Mouse (Mus musculus) MN1 (cell line): Measurements from ENCODE around the gene Dhh.

Experiments used
- DNase-seq: peaks from one replicate; pipeline ENCODE4 v3.0.0-alpha.2; 2016; ENCODE audit warnings: low spot score

Gene Dhh

DNA sequence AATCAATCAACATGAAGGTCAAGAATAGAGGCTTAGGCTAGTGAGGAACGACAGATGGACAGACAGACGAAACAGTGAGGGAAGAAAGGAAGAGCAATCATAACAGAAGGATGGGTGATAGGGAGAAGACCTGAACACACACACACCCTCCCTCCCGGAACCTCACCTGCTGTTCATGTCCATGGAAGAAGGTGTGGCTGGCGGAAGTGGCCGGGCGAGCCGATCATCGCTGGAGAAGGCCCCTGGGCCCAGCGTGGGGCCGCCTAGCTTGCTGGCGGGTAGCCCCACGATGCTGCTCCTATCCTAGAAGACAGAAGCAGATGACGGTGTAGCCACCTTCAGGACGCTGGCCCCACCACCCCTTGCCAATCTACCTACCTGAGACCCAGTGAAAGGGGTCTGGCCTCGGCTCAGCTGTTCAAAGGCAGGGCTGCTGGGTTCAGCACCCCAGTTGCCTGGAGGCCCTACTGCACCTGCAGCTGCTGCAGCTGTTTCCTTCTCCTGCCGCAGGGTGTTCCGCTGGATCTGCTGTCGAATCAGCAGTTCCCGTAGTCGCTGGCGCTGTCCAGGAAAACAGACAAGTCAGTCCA, 47.0 kb downstream of the Dhh start:
- DNase-seq: no peak

DNA sequence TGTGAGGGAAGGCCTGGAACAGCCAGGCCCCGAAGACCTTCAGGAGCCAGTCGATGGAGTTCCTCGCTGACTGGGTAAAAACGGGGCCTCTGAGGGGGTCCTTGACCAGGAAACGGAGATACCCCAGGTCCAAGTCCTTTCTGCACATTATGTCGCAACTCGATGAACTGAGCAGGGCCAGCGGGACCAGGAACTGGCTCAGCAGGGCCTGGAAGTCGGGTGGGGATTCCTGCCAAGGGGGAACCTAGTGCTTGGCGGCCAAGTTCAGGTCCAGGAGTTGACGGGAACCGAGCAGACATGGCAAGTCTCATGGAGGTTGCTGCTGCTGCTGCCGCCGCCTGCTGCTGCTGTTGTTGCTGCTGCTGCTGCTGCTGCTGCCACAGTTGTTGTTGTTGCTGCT, 47.7 kb downstream of the Dhh start:
- no peak for DNase-seq

DNA sequence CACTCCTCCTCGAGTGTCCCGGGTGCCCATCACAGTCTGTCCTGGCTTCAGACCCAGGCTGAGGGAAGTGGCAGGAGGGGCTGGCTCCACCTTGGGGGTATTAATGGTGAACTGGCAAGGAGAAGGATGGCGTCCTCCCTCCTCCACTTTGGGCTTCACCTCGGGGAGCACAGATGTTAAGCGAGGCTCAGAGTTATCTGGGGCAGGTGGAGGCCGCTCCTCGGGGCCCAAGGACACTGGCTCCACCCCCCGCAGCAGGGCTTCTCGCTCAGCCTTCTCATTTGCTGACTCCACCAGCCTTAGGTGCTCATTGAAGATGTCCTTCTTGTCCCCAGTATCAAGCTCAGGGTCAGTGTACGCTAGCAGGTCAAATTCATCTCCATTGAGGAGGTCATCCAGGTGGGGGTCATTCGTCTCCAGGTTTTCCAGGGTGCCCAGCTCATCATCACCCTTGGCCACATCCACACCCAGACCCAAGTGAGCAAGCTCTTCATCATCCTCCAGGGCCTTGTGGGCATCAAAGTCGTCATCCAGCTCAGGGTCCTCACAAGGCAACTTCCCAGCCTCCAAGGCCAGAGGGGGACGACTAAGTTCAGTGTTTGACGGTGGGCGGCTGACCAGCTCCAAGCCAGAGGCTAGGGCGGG, 48.3 kb downstream of the Dhh start:
- DNase-seq: no peak

DNA sequence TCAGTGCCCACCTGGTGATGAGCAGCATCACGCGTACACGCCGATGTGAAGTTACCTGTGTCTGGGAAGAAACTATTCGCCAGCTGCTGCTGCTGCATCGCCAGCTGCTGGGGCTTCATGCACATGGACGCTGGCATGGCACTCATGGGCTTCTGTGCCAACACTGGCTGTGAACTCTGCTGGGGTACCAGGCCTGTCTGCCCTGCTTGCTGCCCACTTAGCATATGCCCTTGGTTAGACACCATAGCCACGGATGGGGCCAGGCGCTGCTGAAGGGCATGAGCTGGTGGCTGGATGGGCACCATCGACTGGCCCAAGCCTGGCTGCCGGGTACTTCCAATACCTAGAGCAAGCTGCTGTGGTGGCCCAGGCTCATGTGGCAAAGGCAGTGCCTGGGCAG, 49.2 kb downstream of the Dhh start:
- DNase-seq: no peak

DNA sequence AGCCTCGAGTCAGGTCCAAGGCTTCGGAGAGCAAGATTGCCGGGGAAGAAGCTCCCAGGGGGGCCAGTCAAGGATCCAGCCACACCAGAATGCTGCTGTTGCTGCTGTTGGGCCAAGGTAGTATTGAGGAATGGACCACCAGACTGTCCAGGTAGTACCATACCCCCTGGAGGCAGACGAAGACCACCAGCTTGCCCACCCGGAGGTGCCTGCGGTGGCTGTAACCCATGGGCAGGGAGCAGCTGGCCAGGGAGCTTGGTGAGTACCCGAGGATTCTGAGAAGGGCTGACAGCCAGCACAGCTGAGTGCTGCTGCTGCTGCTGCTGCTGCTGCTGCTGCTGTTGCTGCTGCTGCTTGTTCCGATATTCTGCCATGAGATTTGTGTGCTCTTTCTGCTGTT, 52.2 kb downstream of the Dhh start:
- no peak for DNase-seq

DNA sequence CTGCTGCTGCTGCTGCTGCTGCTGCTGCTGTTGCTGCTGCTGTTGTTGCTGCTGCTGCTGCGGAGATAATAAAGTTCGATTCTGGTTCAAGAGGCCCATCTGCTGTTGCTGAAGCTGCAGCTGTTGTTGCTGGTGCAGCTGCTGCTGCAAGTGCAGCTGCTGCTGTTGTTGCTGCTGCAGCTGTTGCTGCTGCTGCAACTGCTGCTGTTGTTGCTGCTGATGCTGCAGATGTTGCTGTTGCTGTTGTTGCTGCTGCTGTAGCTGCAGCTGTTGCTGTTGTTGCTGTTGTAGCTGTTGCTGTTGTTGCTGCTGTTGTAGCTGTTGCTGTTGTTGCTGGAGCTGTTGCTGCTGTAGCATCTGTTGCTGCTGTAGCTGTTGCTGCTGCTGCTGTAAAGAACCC, 53.2 kb downstream of the Dhh start:
- DNase-seq: no peak

DNA sequence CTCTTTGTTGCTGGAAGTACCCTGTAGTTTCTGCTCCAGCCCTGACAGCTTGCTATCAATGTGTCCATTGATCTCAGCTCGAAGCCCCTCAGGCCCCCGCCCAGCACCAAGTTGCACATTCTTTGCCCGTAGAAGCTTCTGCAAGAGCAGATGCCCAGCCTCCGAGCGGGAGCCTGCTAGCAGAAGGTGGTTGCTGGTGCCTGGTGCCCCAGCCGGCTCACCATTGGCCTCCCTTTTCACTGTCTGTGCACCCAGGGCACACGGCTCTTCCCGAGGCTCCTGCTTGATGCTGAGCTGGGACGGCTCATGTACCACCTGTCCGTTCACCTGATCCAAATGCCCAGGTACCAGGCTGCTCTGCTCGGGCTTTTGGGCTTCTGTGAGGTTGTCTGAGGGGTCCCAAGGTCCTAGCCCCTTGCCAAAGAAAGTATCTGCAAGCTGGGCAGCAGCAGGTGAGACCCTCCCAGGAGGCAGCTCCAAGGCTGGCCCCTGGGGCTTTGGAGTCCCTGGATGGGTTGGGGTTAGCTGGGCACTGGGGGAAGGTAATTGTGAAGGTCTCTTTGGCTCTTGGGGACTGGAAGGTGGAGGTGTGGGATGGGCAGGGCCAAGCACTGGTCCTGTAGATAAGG, 54.6 kb downstream of the Dhh start:
- DNase-seq: no peak
